Mouse (Mus musculus) kidney, adult 2 months (tissue): Measurements from ENCODE around the gene Olfr303. TPM values are rescaled to one million over a fixed set of nuclear protein-coding genes. Genes with fewer than 3 reads are reported as not detected.

Experiments
- DNase-seq: peaks from one replicate; pipeline ENCODE4 v3.0.0; 2021
- H3K27ac ChIP-seq: fragments of 200-500 bp; 2 replicates; pipeline ENCODE4 v1.5.1; 2012; ENCODE audit warnings: low read depth, low read length, control low read depth, inconsistent platforms; ENCODE audit not compliant: insufficient read depth
- H3K27me3 ChIP-seq: fragments of 200-500 bp; replicated peaks from 2 replicates; pipeline ENCODE4 v1.6.1; 2012; ENCODE audit warnings: mild to moderate bottlenecking, moderate library complexity, low read length, inconsistent platforms; ENCODE audit not compliant: control insufficient read depth, insufficient read depth
- H3K36me3 ChIP-seq: fragments of 200-500 bp; 2 replicates; pipeline ENCODE4 v1.6.1; 2012; ENCODE audit warnings: mild to moderate bottlenecking, moderate library complexity, low read length, inconsistent platforms; ENCODE audit not compliant: control insufficient read depth, insufficient read depth
- H3K4me1 ChIP-seq: fragments of 200-500 bp; 2 replicates; pipeline ENCODE4 v1.6.1; 2011; ENCODE audit warnings: low read length; ENCODE audit not compliant: control insufficient read depth, insufficient read depth
- H3K4me3 ChIP-seq: fragments of 200-500 bp; 2 replicates; pipeline ENCODE4 v1.5.1; 2011; ENCODE audit warnings: mild to moderate bottlenecking, low read depth, low read length, control low read depth; ENCODE audit not compliant: insufficient read depth
- CTCF ChIP-seq: fragments of 200-500 bp; conservative IDR thresholded peaks from 2 replicates; pipeline ENCODE4 v1.5.1; 2011; ENCODE audit warnings: low read depth, mild to moderate bottlenecking, control low read depth, low read length, moderate library complexity, mixed read lengths; ENCODE audit not compliant: insufficient read depth, insufficient read length
- POLR2A ChIP-seq: fragments of 200-500 bp; IDR thresholded peaks from one replicate; pipeline ENCODE4 v1.6.1; 2011; ENCODE audit warnings: low read depth, low read length, control low read depth
- WGBS: fragments of 180-500 bp; shearing (Covaris S2); methylation state at CpG from one replicate; pipeline ENCODE4 v1.1.7; 2018; 5-methylcytosine and 5-hydroxymethylcytosine counted together
- polyA plus RNA-seq: library from polyadenylated mRNA; depleted of rRNA; stranded (reverse); fragments of >200 nt; gene quantifications from 2 replicates; pipeline ENCODE4 v1.2.3, GENCODE M21; 2012; rRNA removed

Gene Olfr303
- polyA plus RNA-seq, 1 experiment: not detected

DNA sequence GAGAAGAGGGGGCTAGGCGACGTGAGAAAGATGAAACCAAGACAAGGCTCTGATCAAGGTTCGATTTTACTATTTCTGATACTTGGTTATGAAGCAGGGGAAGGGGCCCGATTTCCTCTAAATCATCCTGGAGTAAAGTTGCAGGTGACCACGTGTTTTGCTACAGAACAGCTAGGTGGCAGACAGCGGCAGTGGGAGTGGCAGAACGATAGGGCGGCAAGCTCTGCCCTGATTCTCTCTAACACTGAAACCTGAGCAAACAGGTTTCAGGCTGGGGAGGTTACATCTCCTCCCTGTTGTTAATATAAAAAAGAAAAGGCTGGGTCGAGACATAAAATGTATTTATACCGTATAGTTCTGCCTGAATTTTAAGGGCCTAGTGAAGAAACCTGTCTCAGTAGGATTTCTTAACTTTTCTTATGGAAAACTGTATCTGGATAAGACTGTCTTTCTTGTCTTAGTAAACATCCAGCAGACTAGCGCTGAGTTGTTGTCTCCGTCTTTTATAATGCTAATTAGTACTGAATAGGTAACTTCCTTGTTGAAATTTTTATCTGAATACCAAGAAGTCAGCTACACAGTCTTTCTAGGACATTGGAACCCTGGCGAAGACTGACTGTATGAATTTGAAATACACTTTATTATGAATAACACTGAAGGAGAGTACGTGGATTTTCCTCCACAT, 54.6 kb downstream of the Olfr303 start:
- TF ChIP-seq POLR2A: no peak
- TF ChIP-seq CTCF: no peak
- Histone ChIP-seq H3K27me3 (no peaks in the 10 kb centered on the region), H3K4me3 (no peak overlapping the region), H3K27ac (no peak overlapping the region), H3K36me3 (no peaks in the 10 kb centered on the region), H3K4me1 (no peaks in the 10 kb centered on the region)
- DNase-seq: no peak
- 62% methylated on average over 14 of the region's 14 CpGs for WGBS

Other genes with a start within 250 kb of the Olfr303 start
- gene Vmn2r75, start 226.0 kb downstream of the Olfr303 start, polyA plus RNA-seq: not detected in 2 replicates
- not detected in 2 replicates for gene Vmn2r76, start 151.5 kb downstream of the Olfr303 start, polyA plus RNA-seq
- gene Olfr310, start 120.6 kb downstream of the Olfr303 start, polyA plus RNA-seq: not detected in 2 replicates
- not detected in 2 replicates for gene Olfr309, start 84.1 kb downstream of the Olfr303 start, polyA plus RNA-seq
- gene Olfr308, start 72.2 kb downstream of the Olfr303 start, polyA plus RNA-seq: not detected in 2 replicates
- not detected in 2 replicates for gene Olfr307, start 60.2 kb downstream of the Olfr303 start, polyA plus RNA-seq
- gene Olfr305, start 30.9 kb downstream of the Olfr303 start, polyA plus RNA-seq: not detected in 2 replicates
- not detected in 2 replicates for gene Olfr304, start 11.1 kb downstream of the Olfr303 start, polyA plus RNA-seq
- not detected in 2 replicates for gene Olfr301, start 6.1 kb upstream of the Olfr303 start, polyA plus RNA-seq
- gene Olfr299, start 62.1 kb upstream of the Olfr303 start, polyA plus RNA-seq: not detected in 2 replicates
- not detected in 2 replicates for gene Olfr298, start 94.7 kb upstream of the Olfr303 start, polyA plus RNA-seq
- not detected in 2 replicates for gene Olfr297, start 122.2 kb upstream of the Olfr303 start, polyA plus RNA-seq
- gene Olfr295, start 186.1 kb upstream of the Olfr303 start, polyA plus RNA-seq: not detected in 2 replicates
- gene Olfr294, start 218.9 kb upstream of the Olfr303 start, polyA plus RNA-seq: not detected in 2 replicates